Mouse (Mus musculus): Measurements from ENCODE around the gene Kif14. TPM values are rescaled to one million over a fixed set of nuclear protein-coding genes. Genes with fewer than 3 reads are reported as not detected.

Kif14 gene
- total RNA-seq, 2 experiments from 2014 or later: 0.18 to 0.31 TPM

GRCm38 (mm10) chr1:136577890-136578663 is 111.9 kb downstream of the Kif14 start:
- intact Hi-C loops (cut with DNase I): no loop called here
- no peak for DNase-seq (ENCODE audit: low spot score)

DNA sequence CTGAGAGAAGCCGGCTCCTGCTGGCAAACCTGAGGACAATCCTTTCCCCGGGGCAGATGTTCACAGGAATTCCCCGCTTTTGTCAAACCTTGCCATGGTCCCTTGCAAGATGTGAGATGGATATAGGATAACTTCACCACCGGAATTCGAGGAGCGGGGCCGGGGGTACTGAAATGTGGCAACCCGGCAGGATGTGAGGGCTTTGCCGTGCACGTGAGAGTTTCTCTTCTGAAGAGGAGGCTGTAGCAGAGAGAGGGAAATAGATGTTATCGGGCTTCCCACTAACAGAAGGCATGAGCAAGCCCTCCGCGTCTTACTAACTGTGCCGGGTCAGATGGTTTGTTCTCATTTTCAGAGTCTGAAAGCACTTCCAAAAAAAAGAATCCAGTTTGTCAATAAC is 113.2 kb downstream of the Kif14 start:
- intact Hi-C loops (cut with DNase I): no loop called here
- DNase-seq (ENCODE audit: low spot score): no peak

DNA sequence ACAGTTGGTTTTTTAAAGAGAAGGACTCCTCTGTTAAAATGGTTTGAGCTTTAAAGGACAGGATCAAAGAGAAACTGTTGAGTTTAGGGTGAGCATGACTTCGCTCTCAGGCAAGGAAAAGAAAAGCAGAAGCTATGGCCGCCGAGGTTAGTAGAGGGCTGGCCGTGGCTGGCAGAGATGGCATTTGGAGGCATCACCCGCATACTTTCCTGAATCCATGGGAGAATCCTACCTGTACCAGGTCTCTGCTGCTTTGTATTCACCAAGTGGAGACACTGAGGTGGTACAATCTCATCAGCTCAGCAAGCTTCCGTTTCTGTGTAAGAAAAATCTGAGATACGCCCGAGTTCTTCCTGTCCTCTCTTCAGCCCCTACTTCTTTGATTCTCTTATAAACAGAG is 114.1 kb downstream of the Kif14 start:
- no peak for DNase-seq (ENCODE audit: low spot score)
- intact Hi-C loops (cut with DNase I): no loop called here

Other genes with a start within 250 kb of the Kif14 start
- not detected for gene Inava, start 232.1 kb upstream of the Kif14 start, total RNA-seq (2021)
- gene Gpr25, start 205.5 kb upstream of the Kif14 start, total RNA-seq (2021): not detected
- gene Camsap2, start 120.2 kb upstream of the Kif14 start, total RNA-seq (2021): 10 to 100 TPM; 21.4 to 22.8 TPM
- 10 to 100 TPM; 11.4 to 11.7 TPM for gene Ddx59, start 51.1 kb upstream of the Kif14 start, total RNA-seq (2021)
- gene Zfp281, start 158.6 kb downstream of the Kif14 start, total RNA-seq (2021): 10 to 100 TPM; 10.1 to 12.0 TPM